9 mouse cellular contexts compared by ENCODE assay signal in genomic region chr1:182518143-182518680, GRCm38 (mm10). TPM values are rescaled to one million over a fixed set of nuclear protein-coding genes. Genes with fewer than 3 reads are reported as not detected.
DNase-seq lines count a peak whose midpoint lies in the region; ATAC-seq and TF ChIP-seq lines count a peak whose summit lies in the region.
"Had no signal": no experiment of that assay in that cellular context is flagged by ENCODE, and none has a peak within 500 bp of the region (broad histone marks: within the 10 kb centered on the region; RNA-seq: fewer than 3 reads in every experiment).

No protein-coding gene starts in this region.

- 0 out of 2 replicates have a peak overlapping the region, but pooled peaks have one; percentile 75 for H3K4me3 ChIP-seq in forebrain, embryonic 15.5 days
- H3K4me3 ChIP-seq in forebrain, embryonic 16.5 days (replicated peaks; ENCODE audit: low read length): no peak overlapping the region
- H3K4me3 ChIP-seq in kidney, embryonic 15.5 days (replicated peaks): peak overlapping the region; percentile 82
- H3K4me3 ChIP-seq in embryonic facial prominence, embryonic 12.5 days: no peak overlapping the region
- H3K4me3 ChIP-seq in stomach, embryonic 14.5 days (ENCODE audit: low read depth, low read length): no peak overlapping the region
- no peak overlapping the region for H3K4me3 ChIP-seq in lung, adult 2 months (replicated peaks; ENCODE audit: extremely low read depth, low read depth, low read length)
- H3K4me3 ChIP-seq in left cerebral cortex, adult 2 months: no peak overlapping the region

- H3K27ac ChIP-seq in forebrain, embryonic 15.5 days (replicated peaks): no peak overlapping the region
- no peak overlapping the region for H3K27ac ChIP-seq in forebrain, embryonic 16.5 days (ENCODE audit: low read length)
- no peak overlapping the region for H3K27ac ChIP-seq in kidney, embryonic 15.5 days
- H3K27ac ChIP-seq in embryonic facial prominence, embryonic 12.5 days: no peak overlapping the region
- no peak overlapping the region for H3K27ac ChIP-seq in stomach, embryonic 14.5 days (ENCODE audit: low read length)
- no peak overlapping the region for H3K27ac ChIP-seq in left cerebral cortex, adult 2 months

- no peak overlapping the region for H3K4me2 ChIP-seq in forebrain, embryonic 15.5 days (replicated peaks)
- no peak overlapping the region for H3K4me2 ChIP-seq in forebrain, embryonic 16.5 days (ENCODE audit: low read length)
- peak overlapping the region; percentile 82 for H3K4me2 ChIP-seq in kidney, embryonic 15.5 days
- peak overlapping the region; percentile 76; the same call in 1 of the 2 replicates for H3K4me2 ChIP-seq in embryonic facial prominence, embryonic 12.5 days (replicated peaks)
- H3K4me2 ChIP-seq in stomach, embryonic 14.5 days (replicated peaks; ENCODE audit: low read depth, low read length): peak overlapping the region; percentile 72

- no peak for DNase-seq in kidney, adult 18-20 months
- no peak for DNase-seq in lung, adult 2 months
- no peak for DNase-seq in left cerebral cortex, adult 2 months (ENCODE audit: extremely low spot score in 1 of 2, low spot score in 2 of 2)

- H3K9ac ChIP-seq in forebrain, embryonic 15.5 days (replicated peaks): no peak overlapping the region
- no peak overlapping the region for H3K9ac ChIP-seq in forebrain, embryonic 16.5 days (replicated peaks; ENCODE audit: low read depth, low read length)
- H3K9ac ChIP-seq in kidney, embryonic 15.5 days: no peak overlapping the region
- H3K9ac ChIP-seq in embryonic facial prominence, embryonic 12.5 days: no peak overlapping the region
- no peak overlapping the region for H3K9ac ChIP-seq in stomach, embryonic 14.5 days (replicated peaks; ENCODE audit: low read depth, low read length)

- peaks cover 17% of the 10 kb centered on the region for H3K4me1 ChIP-seq in forebrain, embryonic 15.5 days
- H3K4me1 ChIP-seq in forebrain, embryonic 16.5 days (replicated peaks; ENCODE audit: control insufficient read depth, insufficient read depth, low read length): peaks cover 23% of the 10 kb centered on the region
- H3K4me1 ChIP-seq in kidney, embryonic 15.5 days: peaks cover 66% of the 10 kb centered on the region
- H3K4me1 ChIP-seq in embryonic facial prominence, embryonic 12.5 days: peaks cover 47% of the 10 kb centered on the region
- H3K4me1 ChIP-seq in stomach, embryonic 14.5 days (ENCODE audit: control insufficient read depth, insufficient read depth, low read length): peaks cover 35% of the 10 kb centered on the region
- H3K4me1 ChIP-seq in lung, adult 2 months (ENCODE audit: control insufficient read depth, insufficient read depth, low read length): peaks cover 39% of the 10 kb centered on the region

- no peaks in the 10 kb centered on the region for H3K9me3 ChIP-seq in forebrain, embryonic 15.5 days
- no peaks in the 10 kb centered on the region for H3K9me3 ChIP-seq in forebrain, embryonic 16.5 days (ENCODE audit: control insufficient read depth, low read length)
- H3K9me3 ChIP-seq in kidney, embryonic 15.5 days (replicated peaks): no peaks in the 10 kb centered on the region
- H3K9me3 ChIP-seq in embryonic facial prominence, embryonic 12.5 days: no peaks in the 10 kb centered on the region
- H3K9me3 ChIP-seq in stomach, embryonic 14.5 days (ENCODE audit: control insufficient read depth, low read depth, low read length): no peaks in the 10 kb centered on the region

- TF ChIP-seq POLR2A in lung, adult 2 months (IDR thresholded peaks at IDR 0.05; ENCODE audit: borderline replicate concordance, extremely low read depth, low read depth, low read length): no peak

- H3K36me3 ChIP-seq in forebrain, embryonic 15.5 days: no peaks in the 10 kb centered on the region
- no peaks in the 10 kb centered on the region for H3K36me3 ChIP-seq in forebrain, embryonic 16.5 days (ENCODE audit: control insufficient read depth, insufficient read depth)
- peaks cover 7% of the 10 kb centered on the region; the same call in 1 of the 2 replicates for H3K36me3 ChIP-seq in kidney, embryonic 15.5 days
- 0 out of 2 replicates have a peak, but pooled peaks cover 2% of the 10 kb centered on the region for H3K36me3 ChIP-seq in embryonic facial prominence, embryonic 12.5 days
- no peaks in the 10 kb centered on the region for H3K36me3 ChIP-seq in stomach, embryonic 14.5 days (ENCODE audit: control insufficient read depth, insufficient read depth, low read length)

- WGBS in forebrain, embryonic 15.5 days: 52% methylated on average over 10 of the region's 10 CpGs
- WGBS in forebrain, embryonic 16.5 days: 52% methylated on average over 10 of the region's 10 CpGs
- 64% methylated on average over 10 of the region's 10 CpGs for WGBS in kidney, embryonic 15.5 days
- WGBS in embryonic facial prominence, embryonic 12.5 days: 58% methylated on average over 10 of the region's 10 CpGs
- 66% methylated on average over 10 of the region's 10 CpGs for WGBS in stomach, embryonic 14.5 days
- 78% methylated on average over 10 of the region's 10 CpGs for WGBS in lung, adult 2 months

- TF ChIP-seq CTCF in lung, adult 2 months (IDR thresholded peaks at IDR 0.05; ENCODE audit: insufficient read depth, low read length): no peak
- TF ChIP-seq CTCF in left cerebral cortex, adult 2 months (IDR thresholded peaks at IDR 0.05): no peak

- H3K27me3 ChIP-seq in forebrain, embryonic 15.5 days: 0 out of 2 replicates have a peak, but pooled peaks cover 4% of the 10 kb centered on the region
- H3K27me3 ChIP-seq in forebrain, embryonic 16.5 days (replicated peaks; ENCODE audit: control insufficient read depth, insufficient read depth, low read length): 0 out of 2 replicates have a peak, but pooled peaks cover 2% of the 10 kb centered on the region
- no peaks in the 10 kb centered on the region for H3K27me3 ChIP-seq in kidney, embryonic 15.5 days
- 0 out of 2 replicates have a peak, but pooled peaks cover 4% of the 10 kb centered on the region for H3K27me3 ChIP-seq in embryonic facial prominence, embryonic 12.5 days
- H3K27me3 ChIP-seq in stomach, embryonic 14.5 days (ENCODE audit: control insufficient read depth, insufficient read depth, low read length): no peaks in the 10 kb centered on the region

- ATAC-seq in forebrain, embryonic 15.5 days (replicated peaks): no peak
- ATAC-seq in forebrain, embryonic 16.5 days: no peak
- no peak for ATAC-seq in kidney, embryonic 15.5 days (replicated peaks; ENCODE audit: low FRiP score)
- ATAC-seq in embryonic facial prominence, embryonic 12.5 days (ENCODE audit: insufficient number of reproducible peaks, insufficient read depth, low FRiP score, low TSS enrichment): no peak
- ATAC-seq in stomach, embryonic 14.5 days (ENCODE audit: insufficient number of reproducible peaks, insufficient read depth, low FRiP score, low read depth): no peak

- intact Hi-C loops in left cerebral cortex, adult 2 months (cut with DNase I): no loop called here

RNA-seq across cellular contexts. Expression of gene Capn2, which starts 0.8 kb away (rescaled TPM):
- 70.3 and 72.9 TPM in 2 replicates for polyA plus RNA-seq in forebrain, embryonic 15.5 days (2015; fragmentation: Nextera tagmentation; extraction: Ambion mirVana)
- 70.3 and 76.2 TPM in 2 replicates for polyA plus RNA-seq in forebrain, embryonic 16.5 days (2015; fragmentation: Nextera tagmentation; extraction: Ambion mirVana)
- 119 and 126 TPM in 2 replicates for polyA plus RNA-seq in kidney, embryonic 15.5 days (2015; fragmentation: Nextera tagmentation; extraction: Ambion mirVana)
- 141 and 152 TPM in 2 replicates for polyA plus RNA-seq in embryonic facial prominence, embryonic 12.5 days (2016; fragmentation: Nextera tagmentation; extraction: Ambion mirVana)
- 89.2 and 96.4 TPM in 2 replicates for polyA plus RNA-seq in stomach, embryonic 14.5 days (2014; fragmentation: Nextera tagmentation; extraction: Ambion mirVana)
- polyA plus RNA-seq in lung, adult 2 months (2012; rRNA removed): 69.0 and 71.5 TPM in 2 replicates
- 10 to 100 TPM; 61.2 to 63.7 TPM for total RNA-seq in left cerebral cortex, adult 2 months (2021)

RNA-seq across cellular contexts. Expression of gene Capn8, which starts 46.6 kb away (rescaled TPM):
- polyA plus RNA-seq in forebrain, embryonic 15.5 days (2015; fragmentation: Nextera tagmentation; extraction: Ambion mirVana): 0.06 TPM in 1 of 2 replicates, not detected in the other
- polyA plus RNA-seq in forebrain, embryonic 16.5 days (2015; fragmentation: Nextera tagmentation; extraction: Ambion mirVana): 0.14 TPM in 1 of 2 replicates, not detected in the other
- 0.19 TPM in 1 of 2 replicates, not detected in the other for polyA plus RNA-seq in kidney, embryonic 15.5 days (2015; fragmentation: Nextera tagmentation; extraction: Ambion mirVana)
- 0.08 TPM in 1 of 2 replicates, not detected in the other for polyA plus RNA-seq in embryonic facial prominence, embryonic 12.5 days (2016; fragmentation: Nextera tagmentation; extraction: Ambion mirVana)
- 1.1 and 1.5 TPM in 2 replicates for polyA plus RNA-seq in stomach, embryonic 14.5 days (2014; fragmentation: Nextera tagmentation; extraction: Ambion mirVana)
- polyA plus RNA-seq in lung, adult 2 months (2012; rRNA removed): 0.26 TPM in 2 replicates
- not detected for total RNA-seq in left cerebral cortex, adult 2 months (2021)
- total RNA-seq: left cerebral cortex, adult 18-20 months had no signal

Comparison
In these comparisons a context has a peak if more than half of its experiments do, and no peak if none do; other contexts are left out.
1. H3K4me3 ChIP-seq: peak in forebrain, embryonic 15.5 days (single experiment) and kidney, embryonic 15.5 days (single experiment); none in forebrain, embryonic 16.5 days (single experiment), embryonic facial prominence, embryonic 12.5 days (single experiment), stomach, embryonic 14.5 days (single experiment), lung, adult 2 months (single experiment) and left cerebral cortex, adult 2 months (single experiment).
2. H3K4me2 ChIP-seq: peak in kidney, embryonic 15.5 days (single experiment), embryonic facial prominence, embryonic 12.5 days (single experiment) and stomach, embryonic 14.5 days (single experiment); none in forebrain, embryonic 15.5 days (single experiment) and forebrain, embryonic 16.5 days (single experiment).